Mouse (Mus musculus) forebrain, embryonic 11.5 days (tissue): ENCODE results near the gene Zfp362. TPM values are rescaled to one million over a fixed set of nuclear protein-coding genes. Genes with fewer than 3 reads are reported as not detected.

ENCODE experiments used
- ATAC-seq: fragments of 200-750 bp; cut with Nextera tagmentation; replicated peaks from 2 replicates; pipeline ENCODE4 v1.8.0; 2017; ENCODE audit warnings: moderate TSS enrichment; ENCODE audit not compliant: low FRiP score
- DNase-seq: peaks from one replicate; pipeline ENCODE4 v3.0.0-alpha.2; 2017; ENCODE audit warnings: low spot score
- H3K27ac ChIP-seq: fragments of 300-500 bp; sonication (generic); 2 replicates; pipeline ENCODE4 v1.5.1; 2014; ENCODE audit warnings: low read depth, low read length
- H3K27me3 ChIP-seq: fragments of 300-500 bp; sonication (generic); 2 replicates; pipeline ENCODE4 v1.6.1; 2014; ENCODE audit warnings: mild to moderate bottlenecking, low read length, mixed read lengths; ENCODE audit not compliant: control insufficient read depth, insufficient read depth
- H3K36me3 ChIP-seq: fragments of 300-500 bp; sonication (generic); 2 replicates; pipeline ENCODE4 v1.6.1; 2014; ENCODE audit warnings: mild to moderate bottlenecking, low read length, moderate library complexity, mixed read lengths; ENCODE audit not compliant: control insufficient read depth, insufficient read depth
- H3K4me1 ChIP-seq: fragments of 300-500 bp; sonication (generic); replicated peaks from 2 replicates; pipeline ENCODE4 v1.6.1; 2014; ENCODE audit warnings: low read length, mixed read lengths; ENCODE audit not compliant: control insufficient read depth, insufficient read depth
- H3K4me2 ChIP-seq: fragments of 300-500 bp; sonication (generic); 2 replicates; pipeline ENCODE4 v1.6.1; 2014; ENCODE audit warnings: low read depth, mild to moderate bottlenecking, low read length, moderate library complexity, mixed read lengths; ENCODE audit not compliant: severe bottlenecking
- H3K4me3 ChIP-seq: fragments of 300-500 bp; sonication (generic); 2 replicates; pipeline ENCODE4 v1.5.1; 2014; ENCODE audit warnings: low read depth, low read length
- H3K9ac ChIP-seq: fragments of 300-500 bp; sonication (generic); 2 replicates; pipeline ENCODE4 v1.6.1; 2014; ENCODE audit warnings: low read length
- H3K9me3 ChIP-seq: fragments of 300-500 bp; sonication (generic); 2 replicates; pipeline ENCODE4 v1.6.1; 2016; ENCODE audit warnings: low read length, mixed read lengths; ENCODE audit not compliant: control insufficient read depth
- WGBS: fragments of 180-500 bp; shearing (Covaris S2); extraction: QIAGEN DNeasy Blood & Tissue Kit; methylation state at CpG from one replicate; pipeline ENCODE4 v1.1.7; 2014; 5-methylcytosine and 5-hydroxymethylcytosine counted together
- polyA plus RNA-seq: library from polyadenylated mRNA; unstranded; fragments of >200 nt; fragmentation: Nextera tagmentation; extraction: Ambion mirVana; gene quantifications from 2 replicates; pipeline ENCODE4 v1.2.1, GENCODE M21; 2014

The Zfp362 gene
- polyA plus RNA-seq, 1 experiment from 2014 or later = 55.2 TPM

DNA sequence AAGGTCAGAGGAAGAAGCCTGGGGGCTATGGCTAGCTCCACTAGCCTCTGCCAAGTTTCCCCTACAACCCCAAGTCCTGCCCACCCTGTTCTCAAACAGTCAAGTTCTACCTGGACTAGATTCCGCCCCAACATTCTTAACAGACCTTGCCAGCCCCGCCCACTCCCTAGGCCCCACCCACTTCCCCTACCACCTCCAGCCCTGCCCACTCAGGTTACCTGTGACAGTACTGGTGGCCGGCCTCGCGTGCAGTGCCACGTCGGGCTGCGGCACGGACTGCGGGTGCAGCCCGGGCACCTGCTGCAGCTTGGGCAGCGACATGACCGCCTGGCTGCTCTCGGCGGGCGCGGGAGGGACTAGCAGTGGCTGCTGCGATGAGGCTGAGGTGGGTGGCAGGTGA, 16.2 kb downstream of the Zfp362 start:
- ATAC-seq (no peak), DNase-seq (no peak)
- Histone ChIP-seq H3K36me3 (peaks cover 16% of the 10 kb centered on the region), H3K27me3 (no peaks in the 10 kb centered on the region), H3K4me1 (peaks cover 3% of the 10 kb centered on the region; the same call in 1 of the 2 replicates), H3K4me2 (no peak overlapping the region), H3K27ac (no peak overlapping the region), H3K4me3 (no peak overlapping the region), H3K9ac (no peak overlapping the region), H3K9me3 (no peaks in the 10 kb centered on the region)
- 35% methylated on average over 18 of the region's 18 CpGs for WGBS

GRCm38 (mm10) chr4:128788108-128788507, 17.7 kb downstream of the Zfp362 start:
- H3K4me3 ChIP-seq = no peak overlapping the region
- no peaks in the 10 kb centered on the region for H3K27me3 ChIP-seq
- H3K4me1 ChIP-seq = peaks cover 3% of the 10 kb centered on the region; the same call in 1 of the 2 replicates
- 98% methylated on average over 4 of the region's 4 CpGs for WGBS
- no peaks in the 10 kb centered on the region for H3K9me3 ChIP-seq
- ATAC-seq (no peak), DNase-seq (no peak)
- peaks cover 16% of the 10 kb centered on the region for H3K36me3 ChIP-seq
- H3K27ac ChIP-seq = no peak overlapping the region
- no peak overlapping the region for H3K9ac ChIP-seq
- H3K4me2 ChIP-seq = no peak overlapping the region

GRCm38 (mm10) chr4:128787023-128787939, 18.6 kb downstream of the Zfp362 start:
- no peaks in the 10 kb centered on the region for H3K9me3 ChIP-seq
- H3K4me1 ChIP-seq = peaks cover 3% of the 10 kb centered on the region; the same call in 1 of the 2 replicates
- H3K27ac ChIP-seq = no peak overlapping the region
- H3K9ac ChIP-seq = no peak overlapping the region
- WGBS = 86% methylated on average over 24 of the region's 24 CpGs
- peaks cover 19% of the 10 kb centered on the region for H3K36me3 ChIP-seq
- ATAC-seq (no peak), DNase-seq (no peak)
- no peak overlapping the region for H3K4me2 ChIP-seq
- H3K27me3 ChIP-seq = no peaks in the 10 kb centered on the region
- no peak overlapping the region for H3K4me3 ChIP-seq

DNA sequence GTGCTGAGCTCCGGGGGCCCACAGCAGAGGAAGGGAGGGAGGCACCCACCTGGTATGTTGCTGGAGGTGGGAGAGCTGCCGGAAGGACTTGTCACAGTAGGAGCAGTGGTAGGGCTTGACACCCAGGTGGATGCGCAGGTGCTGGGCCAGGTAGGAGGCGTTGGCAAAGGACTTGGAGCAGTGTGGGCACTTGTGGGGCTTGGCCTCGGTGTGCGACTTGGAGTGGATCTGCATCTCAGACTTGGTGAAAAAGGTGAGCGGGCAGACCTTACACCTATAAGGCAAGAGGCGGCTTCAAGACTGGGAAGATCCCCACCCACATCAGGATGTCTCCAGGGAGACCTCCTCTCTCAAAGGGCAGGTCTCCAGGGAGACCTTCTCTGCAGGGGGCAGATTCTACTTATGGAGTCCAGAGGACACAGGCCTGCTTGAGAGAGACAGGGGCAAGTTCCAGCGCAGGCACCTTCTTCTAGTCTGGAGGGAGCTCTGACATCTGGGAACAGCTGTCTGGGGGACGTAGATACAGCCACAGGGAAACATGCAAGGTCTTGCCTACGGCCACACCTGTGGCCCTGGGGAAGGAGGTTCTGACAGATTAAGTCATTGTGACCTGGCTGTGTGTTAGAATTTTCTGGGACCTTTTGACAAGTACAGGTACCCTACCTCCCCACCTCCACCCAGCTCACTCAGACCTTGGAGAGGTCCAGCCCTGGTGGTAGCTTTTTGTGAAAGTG, 19.8 kb downstream of the Zfp362 start:
- Histone ChIP-seq H3K4me3 (no peak overlapping the region), H3K9ac (no peak overlapping the region), H3K9me3 (no peaks in the 10 kb centered on the region), H3K27me3 (no peaks in the 10 kb centered on the region), H3K27ac (no peak overlapping the region), H3K4me2 (no peak overlapping the region), H3K4me1 (peaks cover 3% of the 10 kb centered on the region; the same call in 1 of the 2 replicates), H3K36me3 (peaks cover 21% of the 10 kb centered on the region)
- DNase-seq (no peak), ATAC-seq (no peak)
- 93% methylated on average over 11 of the region's 11 CpGs for WGBS

GRCm38 (mm10) chr4:128784950-128785631, 20.8 kb downstream of the Zfp362 start:
- DNase-seq = no peak
- no peak overlapping the region for H3K27ac ChIP-seq
- no peaks in the 10 kb centered on the region for H3K4me1 ChIP-seq
- peaks cover 21% of the 10 kb centered on the region for H3K36me3 ChIP-seq
- H3K4me2 ChIP-seq = no peak overlapping the region
- WGBS = 93% methylated on average over 15 of the region's 15 CpGs
- H3K4me3 ChIP-seq = no peak overlapping the region
- no peak for ATAC-seq
- no peaks in the 10 kb centered on the region for H3K9me3 ChIP-seq
- H3K27me3 ChIP-seq = no peaks in the 10 kb centered on the region
- no peak overlapping the region for H3K9ac ChIP-seq

- no peak overlapping the region for H3K27ac ChIP-seq
- ATAC-seq (no peak), DNase-seq (no peak)
- 87% methylated on average over 4 of the region's 4 CpGs for WGBS
- no peaks in the 10 kb centered on the region for H3K27me3 ChIP-seq
- no peak overlapping the region for H3K9ac ChIP-seq
- peaks cover 21% of the 10 kb centered on the region for H3K36me3 ChIP-seq
- no peak overlapping the region for H3K4me3 ChIP-seq
- H3K9me3 ChIP-seq = no peaks in the 10 kb centered on the region
- H3K4me2 ChIP-seq = no peak overlapping the region
- H3K4me1 ChIP-seq = no peaks in the 10 kb centered on the region
These were observed 23.2 kb downstream of the Zfp362 start for GRCm38 (mm10) chr4:128782645-128783044.

- no peak overlapping the region for H3K4me2 ChIP-seq
- peaks cover 21% of the 10 kb centered on the region for H3K36me3 ChIP-seq
- DNase-seq (no peak), ATAC-seq (no peak)
- 92% methylated on average over 7 of the region's 7 CpGs for WGBS
- H3K27ac ChIP-seq = no peak overlapping the region
- no peak overlapping the region for H3K9ac ChIP-seq
- no peak overlapping the region for H3K4me3 ChIP-seq
- no peaks in the 10 kb centered on the region for H3K4me1 ChIP-seq
- no peaks in the 10 kb centered on the region for H3K27me3 ChIP-seq
- no peaks in the 10 kb centered on the region for H3K9me3 ChIP-seq
These were observed 23.8 kb downstream of the Zfp362 start for GRCm38 (mm10) chr4:128782037-128782436.

DNA sequence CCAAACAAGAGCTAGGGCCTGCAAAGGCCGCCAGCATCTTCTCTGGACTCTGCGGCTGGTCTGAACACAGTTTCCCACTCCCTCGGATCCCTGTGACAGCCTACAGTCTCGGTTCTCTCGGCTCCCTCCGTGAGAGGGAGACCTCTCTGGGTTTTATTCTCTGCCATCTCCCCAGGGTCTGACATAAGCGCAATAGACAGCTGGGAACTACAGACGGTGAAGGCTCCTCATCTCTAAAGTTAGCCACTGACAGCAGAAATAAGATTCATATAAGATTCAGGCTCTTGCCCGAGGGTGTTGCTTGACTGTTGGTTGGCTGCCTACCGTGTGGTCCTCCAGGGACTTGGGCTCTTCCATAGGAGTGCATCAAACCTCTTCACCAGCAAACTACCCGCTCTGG, 28.3 kb downstream of the Zfp362 start:
- Histone ChIP-seq H3K27ac (no peak overlapping the region), H3K9me3 (no peaks in the 10 kb centered on the region), H3K9ac (no peak overlapping the region), H3K4me3 (no peak overlapping the region), H3K4me1 (0 out of 2 replicates have a peak, but pooled peaks cover 2% of the 10 kb centered on the region), H3K36me3 (peaks cover 12% of the 10 kb centered on the region), H3K27me3 (no peaks in the 10 kb centered on the region), H3K4me2 (no peak overlapping the region)
- DNase-seq (no peak), ATAC-seq (no peak)
- 85% methylated on average over 11 of the region's 11 CpGs for WGBS
